Mouse (Mus musculus) neutrophil, adult 5-6 weeks (primary cell): ENCODE results near the gene Crtc3. TPM values are rescaled to one million over a fixed set of nuclear protein-coding genes. Genes with fewer than 3 reads are reported as not detected.

Source experiments
- ATAC-seq: fragments of 151-379, 151-347 bp; 2 replicates; pipeline ENCODE4 v1.8.0; 2017; ENCODE audit warnings: mild to moderate bottlenecking, moderate TSS enrichment; ENCODE audit not compliant: insufficient number of reproducible peaks, poor library complexity, low FRiP score, severe bottlenecking; ENCODE audit errors: extremely low read depth
- total RNA-seq: library from RNA; stranded (forward); fragments of 200-1000 nt; gene quantifications from 2 replicates; pipeline ENCODE4 v1.2.3, GENCODE M21; 2017

Crtc3 gene
- total RNA-seq, 1 experiment from 2014 or later = 34.3 TPM

DNA sequence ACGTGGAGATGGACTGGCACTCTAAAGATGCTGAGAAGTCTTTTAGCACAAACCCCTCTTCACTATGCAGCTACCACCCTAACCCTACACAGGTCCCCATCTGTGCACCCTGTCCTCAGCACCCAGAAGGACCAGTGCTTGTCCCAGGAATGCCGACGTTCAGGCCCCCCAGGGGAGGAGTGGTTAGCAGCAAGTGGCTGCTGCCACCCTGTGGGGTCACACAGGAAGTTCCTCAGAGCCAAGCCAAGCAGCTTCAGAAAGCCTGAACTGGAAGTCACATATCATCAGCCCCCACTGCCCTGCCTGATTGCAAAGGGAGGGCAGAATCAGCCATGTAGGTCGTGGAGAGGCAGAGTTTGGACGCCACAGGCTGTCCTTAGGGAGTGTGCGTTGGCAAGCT is 108.3 kb downstream of the Crtc3 start:
- no peak for ATAC-seq

DNA sequence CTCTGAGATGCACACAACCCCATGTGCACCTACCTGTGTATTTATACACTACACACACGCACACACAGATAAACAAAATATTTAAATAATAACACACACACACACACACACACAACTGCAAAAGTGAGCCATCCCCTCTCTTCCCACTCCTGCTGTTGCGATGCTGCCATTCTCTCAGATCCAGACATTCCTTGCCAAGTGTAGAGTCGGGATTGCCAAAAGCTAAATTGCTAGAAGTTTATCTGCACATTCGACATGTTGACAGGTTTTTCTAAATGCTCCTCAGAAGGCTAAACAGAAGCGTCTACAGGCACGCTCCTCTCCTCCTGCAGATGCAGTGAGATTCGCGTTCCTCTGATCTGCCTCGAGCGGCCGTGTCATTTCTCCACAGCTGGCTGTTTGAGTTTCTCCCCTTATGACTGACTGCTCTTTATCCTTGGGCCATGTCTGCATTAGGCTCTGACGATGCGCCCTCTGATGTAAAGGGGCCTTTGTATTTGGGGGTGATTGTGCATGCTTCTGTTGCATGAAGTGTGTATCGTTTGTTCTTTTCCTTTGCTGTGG is 111.2 kb downstream of the Crtc3 start:
- no peak for ATAC-seq

DNA sequence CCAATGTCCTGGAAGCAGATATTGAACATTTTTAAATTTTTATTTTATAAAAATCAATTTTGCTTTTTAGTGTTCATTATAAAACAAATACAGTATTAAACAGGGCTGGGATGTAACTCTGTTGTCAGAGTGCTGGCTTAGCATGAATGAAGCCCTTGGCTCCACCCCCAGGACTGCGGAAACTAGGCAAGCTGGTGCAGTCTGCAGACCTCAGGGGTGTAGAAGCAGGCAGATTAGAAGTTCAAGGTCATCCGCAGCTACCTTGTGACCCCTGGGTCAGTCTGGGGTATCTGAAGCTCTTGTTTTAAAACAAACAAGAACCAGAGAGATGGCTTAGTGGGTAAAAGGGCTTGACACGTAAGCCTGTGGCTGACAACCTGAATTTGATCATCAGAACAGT is 112.1 kb downstream of the Crtc3 start:
- ATAC-seq = no peak

DNA sequence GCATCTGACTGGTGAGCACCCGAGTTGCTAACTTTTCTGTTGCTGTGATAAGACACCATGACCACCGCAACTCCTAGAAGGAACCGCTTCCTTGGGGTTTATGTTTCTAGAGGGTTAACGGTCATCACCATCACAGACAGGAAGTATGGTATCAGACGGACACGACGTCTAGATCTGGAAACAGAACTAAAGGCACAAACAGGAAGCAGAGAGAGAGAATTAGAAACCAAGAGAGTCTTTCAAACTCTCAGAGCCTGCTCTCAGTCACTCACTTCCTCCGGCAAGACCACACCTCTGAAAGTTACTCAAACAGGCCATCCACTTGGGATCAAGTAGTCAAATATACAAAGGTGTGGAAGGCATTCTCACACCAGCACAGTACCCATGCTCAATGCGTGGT is 112.9 kb downstream of the Crtc3 start:
- peak; percentile 43; the same call in 1 of the 2 replicates for ATAC-seq

DNA sequence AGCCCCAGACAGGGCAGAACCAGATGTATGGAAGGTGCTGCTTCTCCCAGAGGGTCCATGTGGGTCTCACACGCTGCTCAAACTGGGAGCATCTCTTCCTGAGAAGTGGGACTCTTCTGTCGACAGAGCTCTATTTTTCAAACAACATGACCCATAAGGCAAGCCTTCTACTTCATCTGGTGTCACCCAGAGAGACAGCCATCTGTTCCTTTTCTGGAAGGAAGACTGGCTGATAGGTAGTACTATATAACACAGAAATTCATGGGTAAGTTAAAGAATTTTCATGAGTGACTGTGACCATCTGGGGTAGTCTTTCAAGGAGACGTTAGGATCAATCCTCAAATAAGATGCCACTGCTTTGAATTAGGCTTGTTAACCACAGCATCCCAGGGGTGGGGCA is 115.6 kb downstream of the Crtc3 start:
- ATAC-seq = no peak

DNA sequence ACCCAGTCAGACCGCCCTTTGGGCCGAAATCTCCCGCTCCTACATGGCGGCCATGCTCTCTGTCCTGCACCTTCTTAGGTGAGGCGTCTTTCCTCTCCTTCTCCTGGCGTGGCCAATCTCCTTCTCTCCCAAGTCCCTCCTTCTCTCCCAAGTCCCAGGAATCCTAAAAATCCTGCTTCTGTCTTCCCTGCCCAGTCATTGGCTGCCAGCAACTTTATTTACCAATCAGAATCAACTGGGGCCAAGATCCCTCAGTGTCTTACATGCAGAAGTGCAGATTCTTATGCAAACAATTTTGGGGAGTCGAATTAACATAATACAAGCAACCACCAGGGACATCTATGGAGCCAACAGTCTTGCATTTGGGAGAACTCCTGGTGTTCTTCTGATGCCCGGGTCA is 120.7 kb downstream of the Crtc3 start:
- no peak for ATAC-seq

DNA sequence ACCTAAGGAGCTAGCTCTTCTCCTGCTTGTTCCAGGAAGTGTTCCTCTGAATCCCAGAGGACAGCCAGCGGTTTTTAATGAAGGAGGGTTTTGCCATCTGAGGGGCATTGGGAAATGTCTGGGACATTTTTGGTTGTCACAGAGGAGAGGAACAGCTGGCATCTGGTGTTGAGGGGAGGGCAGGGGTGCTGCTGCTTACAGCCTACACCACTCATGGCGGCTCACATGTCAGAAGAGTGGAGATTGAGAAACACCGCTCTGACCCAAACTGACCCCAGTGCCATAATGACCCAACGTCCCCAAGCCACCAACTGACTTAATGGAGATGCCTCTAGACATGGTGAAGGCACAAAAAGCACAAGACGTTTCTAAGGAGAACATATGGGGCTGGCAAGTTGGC is 126.7 kb downstream of the Crtc3 start:
- no peak for ATAC-seq

DNA sequence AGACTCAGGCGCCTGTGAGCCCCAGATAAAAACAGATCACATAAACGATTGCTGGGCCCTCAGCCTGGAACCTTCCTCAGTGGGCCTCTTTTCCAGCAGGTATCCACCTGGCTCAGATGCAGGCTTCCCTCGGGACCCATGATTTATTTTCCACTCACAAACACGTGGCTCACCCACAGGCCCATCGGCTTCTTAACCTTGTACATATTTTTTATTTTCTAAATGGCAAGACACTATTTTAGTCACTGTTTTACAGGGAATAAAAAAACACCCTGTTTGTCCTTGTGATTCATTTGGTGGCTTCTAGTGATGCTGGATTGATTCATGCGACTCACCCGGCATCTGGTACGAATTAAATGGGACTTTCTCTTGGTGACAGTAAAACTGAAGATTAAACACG is 127.4 kb downstream of the Crtc3 start:
- ATAC-seq = no peak

DNA sequence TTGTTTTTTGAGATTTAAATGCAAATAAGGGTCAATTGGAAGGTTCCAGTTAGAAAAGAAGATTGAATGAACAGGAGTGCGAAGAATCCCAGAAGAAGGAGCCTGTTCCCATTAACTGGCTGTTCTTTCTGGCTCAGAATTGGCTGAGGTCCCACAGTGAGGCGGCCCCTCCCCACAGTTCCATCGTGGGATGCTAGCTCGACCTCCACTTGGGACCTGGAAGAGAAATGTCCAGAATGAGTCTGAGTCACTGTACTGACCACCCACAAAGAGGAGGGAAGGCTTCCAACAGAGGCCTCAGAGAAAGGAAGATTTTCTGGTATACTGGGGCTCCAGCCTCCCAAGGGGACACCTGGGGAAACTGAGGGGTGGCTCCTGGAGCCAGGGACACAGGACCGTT is 130.1 kb downstream of the Crtc3 start:
- ATAC-seq = no peak

DNA sequence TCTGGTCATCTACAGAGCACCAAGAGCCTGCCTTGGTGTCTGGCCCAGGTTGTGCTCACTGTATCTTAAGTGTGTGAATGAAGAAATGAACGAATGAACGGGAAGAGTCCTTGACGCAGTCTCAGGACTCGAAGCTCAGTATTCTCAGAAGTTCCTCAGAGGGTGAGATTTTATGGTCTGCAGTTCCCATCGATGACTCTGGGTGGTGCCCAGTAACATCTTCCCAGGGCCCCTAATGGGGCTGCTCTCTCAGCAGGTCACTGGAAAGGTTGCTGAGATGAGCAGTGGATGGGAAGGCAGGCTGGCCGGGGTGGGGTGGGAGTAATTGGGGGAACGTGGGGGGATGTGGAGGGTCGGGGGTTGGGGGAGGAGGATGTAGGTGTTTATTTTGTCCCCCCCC is 130.6 kb downstream of the Crtc3 start:
- no peak for ATAC-seq

DNA sequence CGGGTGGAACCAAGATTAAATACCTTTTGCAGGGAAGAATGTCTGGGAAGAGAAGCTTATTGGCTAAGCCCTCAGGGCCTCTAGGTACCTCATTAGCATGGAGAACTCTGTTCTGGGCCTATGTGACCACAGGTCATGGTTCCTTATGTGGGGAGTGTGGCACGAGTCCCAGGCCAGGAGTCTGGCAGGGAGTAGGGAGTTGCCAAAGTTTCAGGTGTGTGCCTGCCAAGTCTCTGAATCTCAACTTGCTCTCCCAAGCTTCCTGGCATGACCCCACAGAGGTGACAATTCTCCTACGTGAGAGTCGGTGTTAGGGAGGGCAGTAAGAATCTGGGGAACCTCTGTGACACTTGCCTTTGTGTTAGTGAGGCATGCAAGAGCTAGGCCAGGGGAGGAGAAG is 131.5 kb downstream of the Crtc3 start:
- ATAC-seq = no peak

DNA sequence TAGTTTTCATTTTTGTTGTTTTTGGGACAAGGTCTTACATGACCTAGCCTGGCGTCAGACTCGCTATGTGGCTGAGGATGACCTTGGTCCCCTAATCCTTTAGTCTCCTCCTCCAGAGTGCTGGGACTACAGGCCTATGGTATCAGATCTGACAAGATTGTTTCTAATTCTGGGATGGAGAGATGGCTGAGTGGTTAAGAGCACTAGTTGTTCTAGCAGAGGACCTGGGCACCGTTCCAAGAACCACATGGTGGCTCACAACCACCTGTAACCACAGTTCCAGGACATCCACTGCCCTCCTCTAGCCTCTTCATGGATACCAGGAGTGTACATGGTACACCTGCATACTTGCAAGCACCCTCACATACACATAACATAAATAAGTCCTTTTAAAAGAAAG is 132.5 kb downstream of the Crtc3 start:
- no peak for ATAC-seq

DNA sequence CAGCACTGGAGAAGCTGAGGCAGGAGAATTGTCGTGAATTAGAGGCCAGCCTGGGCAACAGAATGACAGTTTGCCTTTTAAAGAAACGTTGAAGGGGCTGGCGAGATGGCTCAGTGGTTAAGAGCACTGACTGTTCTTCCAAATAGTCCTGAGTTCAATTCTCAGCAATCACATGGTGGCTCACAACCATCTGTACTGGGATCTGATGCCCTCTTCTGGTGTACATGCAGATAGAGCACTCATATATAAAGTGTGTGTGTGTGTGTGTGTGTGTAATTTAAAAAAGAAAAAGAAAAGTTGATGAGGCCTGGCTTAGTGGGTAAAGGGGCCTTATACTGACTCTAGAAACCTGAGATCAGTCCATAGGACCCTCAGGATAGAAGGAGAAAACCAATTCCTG is 133.5 kb downstream of the Crtc3 start:
- ATAC-seq = no peak

DNA sequence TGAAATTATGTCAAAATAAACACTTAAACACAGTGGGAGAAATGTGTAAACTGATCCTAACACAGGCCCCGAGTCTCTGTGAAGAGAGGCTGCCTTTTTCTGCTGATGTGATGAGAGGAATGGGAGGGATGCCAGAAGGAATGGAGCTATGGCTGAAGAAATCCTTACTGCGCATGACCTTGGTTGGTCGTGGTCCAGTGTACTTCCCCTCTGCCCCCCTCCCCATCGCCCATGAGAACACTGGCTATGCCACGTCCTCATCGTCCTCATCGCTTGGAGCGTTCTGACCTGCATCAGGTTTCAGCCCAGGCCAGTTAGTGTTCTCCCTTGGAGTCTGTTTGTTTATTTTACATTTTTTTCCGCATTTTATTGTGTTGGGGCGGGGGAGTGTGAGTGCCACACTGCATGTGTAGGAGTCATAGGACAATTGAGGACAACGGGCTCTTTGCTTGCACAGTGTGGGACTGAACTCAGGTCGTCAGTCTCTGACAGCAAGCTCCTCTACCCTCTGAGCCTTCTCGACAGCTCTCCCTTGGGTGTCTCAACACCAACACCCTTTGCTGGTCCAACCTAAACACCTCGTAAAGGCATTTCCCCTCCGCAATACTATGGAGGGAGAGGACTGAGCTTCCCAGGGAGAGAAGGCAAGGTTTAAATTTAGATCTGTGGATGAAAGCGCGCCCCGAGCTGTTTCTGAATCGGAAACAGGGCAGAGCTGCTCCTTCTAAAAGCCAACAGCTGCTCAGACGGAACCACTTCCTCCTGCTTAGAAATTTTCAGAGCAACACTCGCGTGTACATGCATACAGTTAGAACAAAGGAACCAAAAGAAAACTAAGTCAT is 134.3 kb downstream of the Crtc3 start:
- ATAC-seq = peak; percentile 62

DNA sequence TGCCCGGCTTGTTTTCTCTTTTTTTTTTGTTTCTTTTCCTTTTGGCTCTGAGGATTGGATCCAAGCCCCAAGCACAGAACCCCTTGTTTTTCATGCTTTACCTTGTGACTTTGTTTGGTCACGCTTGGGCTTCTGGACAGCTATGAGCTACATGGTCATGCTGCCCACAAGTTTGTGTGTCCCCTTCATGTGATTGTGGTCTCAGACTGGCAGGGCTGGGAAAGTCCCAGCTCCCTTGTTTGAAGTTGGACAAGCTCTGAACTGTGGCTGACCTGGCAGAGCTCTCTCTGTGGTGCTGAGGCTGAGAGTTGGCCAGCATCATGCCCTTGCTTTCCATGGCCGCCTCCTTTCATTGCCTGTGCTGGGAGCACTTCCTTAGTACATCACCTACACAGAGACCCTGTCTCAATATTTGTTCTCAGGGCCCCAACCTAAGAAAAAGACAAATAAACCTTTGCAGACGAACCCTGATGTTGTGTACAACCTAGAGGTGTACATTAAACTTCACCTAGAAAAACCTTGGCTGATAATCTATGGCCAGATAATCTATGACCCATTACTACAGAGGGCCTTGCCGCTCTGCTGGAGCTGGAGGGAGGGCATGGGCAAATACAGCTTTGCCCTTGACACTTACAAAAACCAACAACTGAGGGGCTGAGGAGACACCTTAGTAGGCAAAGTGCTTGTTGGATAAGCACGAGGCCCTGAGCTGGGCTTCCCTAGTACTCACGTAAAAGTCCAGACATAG is 140.0 kb downstream of the Crtc3 start:
- ATAC-seq = no peak

DNA sequence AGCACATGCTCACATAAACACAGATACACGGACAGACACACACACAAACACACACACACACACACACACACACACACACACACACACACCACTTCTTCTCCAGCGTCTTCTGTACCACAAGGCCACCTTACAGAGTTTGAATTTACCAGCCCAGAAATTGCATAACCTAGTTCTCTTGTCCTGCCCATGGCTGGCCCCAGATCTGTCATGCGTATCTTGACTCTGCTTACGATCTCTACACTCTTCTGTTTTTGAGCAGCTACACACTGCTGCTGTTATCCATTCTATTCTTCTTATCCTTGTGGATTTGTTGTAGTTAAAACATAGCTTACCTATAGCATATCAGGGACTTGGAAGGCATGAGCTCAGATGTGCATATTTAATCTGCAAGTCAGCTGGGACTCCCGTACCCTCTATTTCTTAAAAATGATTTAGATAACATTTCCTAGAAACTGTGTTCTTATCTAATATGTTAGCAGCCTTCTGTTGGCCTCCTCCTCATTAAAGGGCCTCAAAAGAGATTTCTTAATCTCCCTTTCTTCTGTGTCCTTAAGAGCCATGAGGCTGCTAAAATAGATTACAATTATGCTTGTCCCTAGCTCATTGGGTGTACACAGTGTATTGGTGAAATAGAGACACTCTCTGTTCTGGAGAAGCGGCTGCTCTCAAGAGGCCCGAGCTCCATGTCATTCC is 146.4 kb downstream of the Crtc3 start:
- ATAC-seq = no peak

DNA sequence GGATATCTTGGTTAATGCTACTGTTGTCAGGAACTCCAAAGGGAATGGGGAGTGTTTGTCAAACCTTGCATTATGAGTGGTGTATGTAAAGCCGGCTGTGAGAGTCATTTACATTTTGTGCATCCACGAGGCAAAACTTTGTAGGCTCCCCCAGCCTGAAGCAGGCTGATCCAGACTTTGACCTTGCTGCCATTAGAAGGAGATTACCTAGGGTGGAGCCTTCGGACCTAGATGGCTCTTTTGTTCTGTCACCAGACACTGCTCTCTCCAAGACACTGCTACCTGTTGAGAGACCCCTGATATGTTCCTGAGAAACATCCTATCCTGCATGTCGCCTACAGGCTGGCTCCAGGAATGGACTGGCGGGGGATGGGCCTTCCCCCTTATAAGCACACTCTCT is 149.1 kb downstream of the Crtc3 start:
- no peak for ATAC-seq
